Mouse (Mus musculus): Measurements from ENCODE around the gene Rorc. TPM values are rescaled to one million over a fixed set of nuclear protein-coding genes. Genes with fewer than 3 reads are reported as not detected.

Rorc gene
- total and polyA plus RNA-seq, 3 experiments = 0.47 to 1.2 (median 1.2) TPM

- DNase-seq (ENCODE audit: extremely low read depth) = no peak
- peaks cover 25 to 87% of the 10 kb centered on the region in 2 experiments for H3K4me1 ChIP-seq (ENCODE audit: control insufficient read depth in 1 of 2, insufficient read depth in 2 of 2)
- in situ Hi-C loops (cut with MboI; ENCODE audit: low pct_ligation_motif_present, low pct_unique_long_range_greater_than_20kb, low sequenced_read_pairs) (loop anchor here (5.0 kb wide), 1 partner anchor 50 kb away; no protein-coding TSS in a partner anchor), dilution Hi-C loops (cut with MboI; ENCODE audit: extremely low pct_ligation_motif_present, extremely low pct_unique_long_range_greater_than_20kb, low sequenced_read_pairs) (no loop called here)
- no peak for TF ChIP-seq SMC3 (IDR thresholded peaks at IDR 0.05; ENCODE audit: low read depth, low read length)
- 0 out of 2 replicates have a peak, but pooled peaks have one; percentile 32 for TF ChIP-seq CHD2 (IDR thresholded peaks at IDR 0.05; ENCODE audit: low read length)
- TF ChIP-seq USF2 (conservative IDR thresholded peaks at IDR 0.05; ENCODE audit: low read depth, low read length) = no peak
- TF ChIP-seq IRF4 (IDR thresholded peaks at IDR 0.05; ENCODE audit: low read depth, low read length) = no peak
- TF ChIP-seq POLR2A (IDR thresholded peaks at IDR 0.05; ENCODE audit: low read depth, low read length) = no peak
- TF ChIP-seq MEF2A (IDR thresholded peaks at IDR 0.05; ENCODE audit: borderline replicate concordance, low read depth, low read length) = no peak
- TF ChIP-seq NELFE (IDR thresholded peaks at IDR 0.05; ENCODE audit: low read depth, low read length) = no peak
- TF ChIP-seq RAD21 (IDR thresholded peaks at IDR 0.05; ENCODE audit: low read depth, low read length) = no peak
- TF ChIP-seq TCF12 (IDR thresholded peaks at IDR 0.05; ENCODE audit: low read depth, low read length) = no peak
- peak; percentile 39 for TF ChIP-seq EP300 (IDR thresholded peaks at IDR 0.05; ENCODE audit: low read length)
- TF ChIP-seq ETS1 (conservative IDR thresholded peaks at IDR 0.05; ENCODE audit: low read depth, low read length) = no peak
- no peak for TF ChIP-seq BHLHE40 (IDR thresholded peaks at IDR 0.05; ENCODE audit: low read depth, low read length)
- H3K4me3 ChIP-seq (replicated peaks in 1 of 3; ENCODE audit: low read depth in 2 of 3, low read length in 2 of 3, poor library complexity in 1 of 3) = no peak overlapping the region
- H3K27ac ChIP-seq (ENCODE audit: insufficient read depth, low read depth) = no peak overlapping the region
- no peaks in the 10 kb centered on the region for H3K36me3 ChIP-seq (replicated peaks in 1 of 2; ENCODE audit: control insufficient read depth in 1 of 2, insufficient read depth in 1 of 2, low read length in 1 of 2)
- no peaks in the 10 kb centered on the region for H3K9me3 ChIP-seq (replicated peaks; ENCODE audit: low read length)
- no peak overlapping the region for H3K4me2 ChIP-seq (ENCODE audit: insufficient read depth, low read depth, poor library complexity, severe bottlenecking)
- H3K27me3 ChIP-seq (replicated peaks) = no peaks in the 10 kb centered on the region
- no peak overlapping the region for H3K9ac ChIP-seq (ENCODE audit: insufficient read depth, low read depth)
- no peaks in the 10 kb centered on the region for H3K79me2 ChIP-seq (replicated peaks; ENCODE audit: control insufficient read depth, extremely low read depth, insufficient read depth, poor library complexity, severe bottlenecking)
Measured at GRCm38 (mm10) chr3:94377028-94377923, 4.7 kb downstream of the Rorc start.

GRCm38 (mm10) chr3:94379831-94380510 lies 7.4 kb downstream of the Rorc start:
- H3K4me1 ChIP-seq (ENCODE audit: control insufficient read depth in 1 of 2, insufficient read depth in 2 of 2) = peaks cover 17 to 94% of the 10 kb centered on the region in 2 experiments
- no peak; the same call in 1 of the 2 replicates for TF ChIP-seq BHLHE40 (IDR thresholded peaks at IDR 0.05; ENCODE audit: low read depth, low read length)
- peak; percentile 53 for TF ChIP-seq JUND (conservative IDR thresholded peaks at IDR 0.05; ENCODE audit: low read depth, low read length)
- TF ChIP-seq USF2 (conservative IDR thresholded peaks at IDR 0.05; ENCODE audit: low read depth, low read length) = no peak
- TF ChIP-seq EP300 (IDR thresholded peaks at IDR 0.05; ENCODE audit: low read length) = peak; percentile 86
- TF ChIP-seq NRF1 (IDR thresholded peaks at IDR 0.05; ENCODE audit: low read depth, low read length) = no peak
- TF ChIP-seq MAZ (IDR thresholded peaks at IDR 0.05; ENCODE audit: low read depth, low read length) = 0 out of 2 replicates have a peak, but pooled peaks have one; percentile 70
- no peak for TF ChIP-seq ZNF384 (IDR thresholded peaks at IDR 0.05; ENCODE audit: low read depth, low read length)
- no peak for TF ChIP-seq PAX5 (IDR thresholded peaks at IDR 0.05; ENCODE audit: low read length)
- no peak for TF ChIP-seq TCF12 (IDR thresholded peaks at IDR 0.05; ENCODE audit: low read depth, low read length)
- TF ChIP-seq HCFC1 (IDR thresholded peaks at IDR 0.05; ENCODE audit: low read depth, low read length) = 0 out of 2 replicates have a peak, but pooled peaks have one; percentile 6
- no peak for TF ChIP-seq MAFK (IDR thresholded peaks at IDR 0.05; ENCODE audit: insufficient replicate concordance, low read length)
- no peak for TF ChIP-seq UBTF (IDR thresholded peaks at IDR 0.05; ENCODE audit: low read depth, low read length)
- no peak for TF ChIP-seq CHD2 (IDR thresholded peaks at IDR 0.05; ENCODE audit: low read length)
- TF ChIP-seq CHD1 (IDR thresholded peaks at IDR 0.05; ENCODE audit: low read depth, low read length) = no peak
- TF ChIP-seq TBP (conservative IDR thresholded peaks at IDR 0.05; ENCODE audit: low read depth, low read length) = no peak
- TF ChIP-seq IRF4 (IDR thresholded peaks at IDR 0.05; ENCODE audit: low read depth, low read length) = peak; percentile 95
- peak; percentile 23; the same call in 1 of the 2 replicates for TF ChIP-seq JUN (IDR thresholded peaks at IDR 0.05; ENCODE audit: insufficient read depth, low read depth, low read length)
- no peaks in the 10 kb centered on the region for H3K9me3 ChIP-seq (replicated peaks; ENCODE audit: low read length)
- no peak overlapping the region for H3K27ac ChIP-seq (ENCODE audit: insufficient read depth, low read depth)
- peak overlapping the region; percentile 37; the same call in 1 of the 2 replicates for H3K4me2 ChIP-seq (ENCODE audit: insufficient read depth, low read depth, poor library complexity, severe bottlenecking)
- no peak overlapping the region for H3K9ac ChIP-seq (ENCODE audit: insufficient read depth, low read depth)
- DNase-seq (ENCODE audit: extremely low read depth) = peak; percentile 58
- no peaks in the 10 kb centered on the region for H3K79me2 ChIP-seq (replicated peaks; ENCODE audit: control insufficient read depth, extremely low read depth, insufficient read depth, poor library complexity, severe bottlenecking)
- no peaks in the 10 kb centered on the region for H3K36me3 ChIP-seq (replicated peaks in 1 of 2; ENCODE audit: control insufficient read depth in 1 of 2, insufficient read depth in 1 of 2, low read length in 1 of 2)
- no peaks in the 10 kb centered on the region for H3K27me3 ChIP-seq (replicated peaks)
- dilution Hi-C loops (cut with MboI; ENCODE audit: extremely low pct_ligation_motif_present, extremely low pct_unique_long_range_greater_than_20kb, low sequenced_read_pairs) (no loop called here), in situ Hi-C loops (cut with MboI; ENCODE audit: low pct_ligation_motif_present, low pct_unique_long_range_greater_than_20kb, low sequenced_read_pairs) (loop anchor here (5.0 kb wide), 1 partner anchor 47 kb away; no protein-coding TSS in a partner anchor)
- H3K4me3 ChIP-seq (replicated peaks in 1 of 3; ENCODE audit: low read depth in 2 of 3, low read length in 2 of 3, poor library complexity in 1 of 3) = no peak overlapping the region
